Mouse (Mus musculus): Measurements from ENCODE around the gene Fam219b. TPM values are rescaled to one million over a fixed set of nuclear protein-coding genes. Genes with fewer than 3 reads are reported as not detected.

Gene Fam219b
- polyA plus RNA-seq, 1 experiment from 2014 or later: 18.3 TPM

DNA sequence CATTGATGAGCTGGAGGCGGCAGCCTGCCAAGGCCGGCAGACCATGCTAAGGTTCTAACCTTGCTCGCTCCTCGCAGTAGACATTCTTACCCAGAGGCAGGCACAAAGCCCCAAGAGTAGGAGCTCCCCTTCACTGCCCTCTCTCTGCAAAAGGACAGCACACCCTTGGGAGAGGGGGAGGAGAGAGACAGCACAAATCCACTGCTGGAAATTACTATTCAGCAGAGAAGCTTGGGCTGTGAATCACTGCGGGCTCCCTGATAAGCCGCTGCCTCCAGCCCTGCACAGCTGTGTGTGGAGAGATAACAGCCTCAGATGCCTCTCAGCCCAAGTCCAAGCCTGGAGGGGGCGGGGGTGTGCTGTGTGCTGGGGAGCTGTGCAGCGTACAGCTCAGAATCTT, 31.6 kb upstream of the Fam219b start:
- Histone ChIP-seq H3K27me3 (ENCODE audit: low read depth, poor library complexity, severe bottlenecking) (peaks cover 67% of the 10 kb centered on the region), H3K27ac (no peak overlapping the region), H3K4me1 (peaks cover 38% of the 10 kb centered on the region), H3K36me3 (no peaks in the 10 kb centered on the region), H3K4me3 (no peak overlapping the region), H3K9me3 (replicated peaks) (no peaks in the 10 kb centered on the region)
- peak; percentile 39 for DNase-seq (ENCODE audit: low spot score)
- WGBS: 10% methylated on average over 8 of the region's 8 CpGs

DNA sequence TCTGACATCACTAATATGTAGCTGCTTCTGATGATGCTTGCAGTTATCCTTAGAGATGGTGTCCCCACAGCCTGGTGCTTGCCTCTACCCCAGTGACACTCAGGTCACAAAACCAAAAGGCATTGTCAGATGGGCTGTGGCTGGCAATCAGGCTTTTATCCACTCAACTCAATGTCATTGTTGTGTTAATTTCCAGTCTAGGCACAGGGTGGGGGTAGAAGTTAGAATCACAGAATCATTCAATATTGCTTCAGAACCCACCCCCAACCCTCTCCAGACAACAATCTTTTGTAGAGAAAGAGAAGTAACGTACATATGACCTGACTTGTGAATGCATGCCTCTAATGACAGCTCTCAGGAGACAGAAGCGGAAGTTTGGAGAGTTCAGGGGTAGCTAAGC, 26.8 kb upstream of the Fam219b start:
- 82% methylated on average over 2 of the region's 2 CpGs for WGBS
- H3K9me3 ChIP-seq (replicated peaks): no peaks in the 10 kb centered on the region
- H3K4me3 ChIP-seq: no peak overlapping the region
- H3K36me3 ChIP-seq: no peaks in the 10 kb centered on the region
- H3K27me3 ChIP-seq (ENCODE audit: low read depth, poor library complexity, severe bottlenecking): peaks cover 18% of the 10 kb centered on the region
- no peak for DNase-seq (ENCODE audit: low spot score)
- H3K4me1 ChIP-seq: 0 out of 2 replicates have a peak, but pooled peaks cover 4% of the 10 kb centered on the region
- H3K27ac ChIP-seq: no peak overlapping the region

DNA sequence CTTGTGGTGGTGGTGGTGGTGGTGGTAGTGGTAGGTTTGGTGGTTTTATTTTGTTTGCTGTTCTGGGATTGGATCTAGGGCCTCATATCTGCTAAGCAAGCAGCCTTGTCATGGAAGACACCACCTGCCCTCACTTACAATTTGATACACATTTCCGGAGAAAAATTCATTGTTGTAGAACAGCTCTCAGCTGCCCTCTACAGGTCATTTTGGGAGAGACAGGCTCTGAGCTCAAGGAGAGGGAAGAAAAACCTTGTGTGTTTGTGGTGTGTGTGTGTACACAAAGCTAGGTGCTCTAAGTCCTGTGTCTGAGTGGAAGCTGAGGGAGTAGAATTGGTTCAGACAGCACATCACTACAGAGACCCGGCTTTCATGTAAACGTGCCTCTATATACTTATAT, 20.2 kb upstream of the Fam219b start:
- H3K36me3 ChIP-seq: no peaks in the 10 kb centered on the region
- H3K27ac ChIP-seq: no peak overlapping the region
- H3K9me3 ChIP-seq (replicated peaks): no peaks in the 10 kb centered on the region
- 14% methylated on average over 3 of the region's 3 CpGs for WGBS
- H3K4me1 ChIP-seq: peaks cover 7% of the 10 kb centered on the region
- H3K27me3 ChIP-seq (ENCODE audit: low read depth, poor library complexity, severe bottlenecking): no peaks in the 10 kb centered on the region
- no peak overlapping the region for H3K4me3 ChIP-seq
- no peak for DNase-seq (ENCODE audit: low spot score)

DNA sequence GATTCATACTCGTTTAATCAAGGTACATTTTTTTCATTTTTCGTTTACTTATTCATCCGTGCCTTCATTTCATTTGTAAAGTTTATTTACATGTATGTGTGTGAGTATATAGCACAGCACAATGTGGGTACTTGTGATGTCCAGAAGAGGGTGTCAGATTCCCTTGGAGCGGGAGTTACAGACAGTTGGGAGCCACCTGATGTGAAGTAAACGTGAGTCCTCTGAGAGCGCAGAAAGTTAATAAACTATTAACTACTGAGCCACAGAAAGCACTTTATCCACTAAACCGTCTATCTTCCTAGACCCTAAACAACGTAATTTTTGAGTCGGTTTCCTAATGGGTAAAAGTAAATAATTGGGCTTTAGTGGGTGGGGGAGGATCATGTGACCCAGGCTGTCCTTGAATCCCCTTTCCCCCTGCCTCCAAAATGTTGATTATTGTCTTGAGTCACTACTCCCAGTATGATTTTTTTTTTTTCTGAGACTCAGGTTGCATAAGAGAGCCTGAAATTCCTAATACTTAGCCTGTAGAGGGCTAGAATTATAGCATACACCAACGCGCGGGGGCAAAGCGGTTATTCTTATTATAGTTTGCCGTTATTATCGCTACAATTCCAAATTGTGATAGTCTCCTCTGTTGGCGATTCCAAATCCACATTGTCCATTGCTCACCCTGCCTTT, 16.8 kb upstream of the Fam219b start:
- peaks cover 16% of the 10 kb centered on the region for H3K4me1 ChIP-seq
- peak overlapping the region; percentile 93 for H3K27ac ChIP-seq
- H3K27me3 ChIP-seq (ENCODE audit: low read depth, poor library complexity, severe bottlenecking): no peaks in the 10 kb centered on the region
- 26% methylated on average over 16 of the region's 16 CpGs for WGBS
- H3K4me3 ChIP-seq: peak overlapping the region; percentile 72
- H3K36me3 ChIP-seq: 0 out of 2 replicates have a peak, but pooled peaks cover 3% of the 10 kb centered on the region
- DNase-seq (ENCODE audit: low spot score): no peak
- H3K9me3 ChIP-seq (replicated peaks): no peaks in the 10 kb centered on the region

DNA sequence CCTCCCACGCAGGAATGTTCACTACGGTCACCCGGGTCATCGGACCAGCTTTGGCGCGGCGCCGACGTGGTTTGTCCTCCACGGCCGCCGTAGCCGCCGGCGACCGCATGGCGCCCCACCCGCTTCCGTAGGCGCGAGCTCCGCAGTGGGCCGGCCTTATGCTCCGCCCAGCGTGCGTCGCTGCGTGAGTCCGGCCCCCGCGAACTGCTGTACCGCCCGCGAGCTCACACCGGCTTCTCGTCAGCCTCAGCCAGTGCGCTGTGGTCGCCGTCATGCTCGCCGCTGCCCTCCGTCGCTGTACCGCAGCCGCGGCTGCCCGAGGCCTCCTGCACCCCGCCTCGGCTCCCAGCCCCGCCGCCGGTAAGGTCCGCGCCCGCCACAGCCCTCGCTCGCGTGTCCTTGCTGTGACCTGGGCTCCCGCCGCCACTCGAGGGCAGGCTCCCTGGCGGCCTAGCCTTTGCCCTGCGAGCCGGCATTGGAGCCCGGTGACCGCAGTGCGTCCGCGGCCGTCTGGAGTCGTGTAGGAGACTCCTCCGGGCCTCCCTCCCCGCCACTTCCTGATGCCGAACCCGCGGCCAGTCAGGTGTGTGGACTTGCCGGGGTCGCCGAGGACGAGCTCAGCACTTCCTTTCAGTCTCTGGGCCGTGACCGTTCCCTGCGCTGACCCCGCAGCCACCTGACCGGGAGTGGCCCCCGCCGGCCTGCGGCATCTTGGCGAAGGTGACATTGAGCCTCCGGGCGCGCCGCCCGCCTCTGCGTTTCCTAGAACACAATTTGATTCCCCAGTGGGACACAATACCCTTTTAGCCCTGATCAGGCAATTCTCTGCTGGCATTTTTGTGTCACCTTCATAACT, 16.0 kb upstream of the Fam219b start, which contains the start of gene Cox5a:
TSS of gene Cox5a (plus strand) at position 219 of the 856 bp plus-strand sequence.
- under 1% methylated on average over 95 of the region's 95 CpGs for WGBS
- Histone ChIP-seq H3K36me3 (0 out of 2 replicates have a peak, but pooled peaks cover 3% of the 10 kb centered on the region), H3K4me3 (peak within 1 kb of the TSS; percentile 72), H3K9me3 (replicated peaks) (no peaks in the 10 kb centered on the region), H3K4me1 (peaks cover 16% of the 10 kb centered on the region), H3K27ac (peak within 1 kb of the TSS; percentile 93), H3K27me3 (ENCODE audit: low read depth, poor library complexity, severe bottlenecking) (no peaks in the 10 kb centered on the region)
- DNase-seq (ENCODE audit: low spot score): peak; percentile 93

DNA sequence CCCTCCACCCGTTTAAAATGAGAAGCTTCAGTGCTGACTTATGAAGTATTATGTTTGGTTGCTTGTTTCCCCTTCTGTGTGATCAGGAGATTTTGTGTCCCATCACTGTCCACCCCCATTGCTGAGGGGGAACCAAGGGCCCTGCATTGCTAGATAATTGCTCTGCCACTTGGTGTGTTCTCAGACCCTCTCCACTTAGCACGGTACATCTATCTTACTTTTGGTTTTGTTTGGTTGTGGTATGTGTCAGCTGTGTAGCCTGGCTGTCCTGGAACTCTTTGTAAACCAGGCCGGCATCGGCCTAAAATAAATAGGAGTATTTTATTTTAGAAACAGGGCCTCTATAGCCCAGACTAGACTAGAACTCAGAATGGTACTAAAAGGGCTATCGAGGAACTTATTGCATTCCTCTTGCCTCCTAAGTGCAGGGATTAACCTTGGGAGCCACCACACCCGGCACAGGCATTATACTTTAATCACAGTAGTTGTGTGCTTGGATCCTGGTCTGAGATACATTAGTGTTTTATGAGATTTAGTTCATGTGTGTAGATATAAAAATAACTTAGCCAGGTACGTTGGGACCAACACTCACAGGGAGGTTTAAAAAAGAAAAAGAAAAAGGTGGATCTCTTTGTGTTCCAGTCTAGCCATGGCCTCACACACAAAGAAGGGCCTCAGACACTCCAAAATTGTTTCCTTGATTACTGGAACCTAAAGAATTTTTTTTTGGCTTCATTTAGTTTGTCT, 15.0 kb upstream of the Fam219b start:
- H3K4me1 ChIP-seq: peaks cover 16% of the 10 kb centered on the region
- H3K9me3 ChIP-seq (replicated peaks): no peaks in the 10 kb centered on the region
- no peaks in the 10 kb centered on the region for H3K27me3 ChIP-seq (ENCODE audit: low read depth, poor library complexity, severe bottlenecking)
- DNase-seq (ENCODE audit: low spot score): no peak
- 40% methylated on average over 7 of the region's 7 CpGs for WGBS
- peak overlapping the region; percentile 72 for H3K4me3 ChIP-seq
- peak overlapping the region; percentile 93 for H3K27ac ChIP-seq
- 0 out of 2 replicates have a peak, but pooled peaks cover 3% of the 10 kb centered on the region for H3K36me3 ChIP-seq

DNA sequence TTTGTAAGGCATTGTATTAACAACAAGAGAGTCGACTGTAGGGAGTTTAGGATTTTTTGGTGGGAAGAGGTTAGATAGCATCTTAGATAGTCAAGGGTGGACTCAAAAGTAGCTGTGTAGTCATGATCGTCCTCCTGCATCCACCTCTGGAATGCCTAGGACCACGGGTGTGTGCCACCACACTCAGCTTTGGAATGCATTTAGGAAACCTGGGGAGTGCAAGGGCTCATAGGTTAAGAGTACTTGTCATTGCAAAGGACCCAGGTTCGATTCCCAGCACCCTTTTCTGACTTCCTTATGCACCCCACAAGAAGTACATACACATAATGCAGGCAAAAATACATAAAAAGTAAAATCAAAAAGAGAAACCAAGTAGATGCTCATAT, 14.5 kb upstream of the Fam219b start:
- H3K4me1 ChIP-seq: peaks cover 16% of the 10 kb centered on the region
- H3K27me3 ChIP-seq (ENCODE audit: low read depth, poor library complexity, severe bottlenecking): no peaks in the 10 kb centered on the region
- no peaks in the 10 kb centered on the region for H3K9me3 ChIP-seq (replicated peaks)
- 0 out of 2 replicates have a peak, but pooled peaks cover 3% of the 10 kb centered on the region for H3K36me3 ChIP-seq
- 82% methylated on average over 4 of the region's 4 CpGs for WGBS
- no peak for DNase-seq (ENCODE audit: low spot score)
- H3K4me3 ChIP-seq: peak overlapping the region; percentile 72
- H3K27ac ChIP-seq: no peak overlapping the region

DNA sequence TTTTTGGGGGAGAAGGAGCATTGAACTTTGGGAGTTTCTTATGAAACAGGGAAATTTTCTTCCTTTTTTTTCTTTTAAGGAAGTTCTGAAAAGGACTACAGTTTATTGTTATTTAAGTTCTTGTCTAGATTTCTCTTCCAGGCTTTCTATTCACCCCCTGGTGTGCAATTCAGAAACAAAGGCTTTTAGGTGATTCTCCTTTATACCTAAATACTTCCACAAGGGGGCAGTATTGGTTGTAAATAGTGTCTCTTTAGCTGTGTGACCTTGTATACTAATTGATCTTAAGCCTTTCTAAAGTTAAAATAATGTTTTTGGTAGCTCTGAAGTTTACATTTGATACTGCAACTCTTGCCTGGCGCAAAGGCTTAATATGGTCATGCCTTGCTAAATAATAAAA, 13.6 kb upstream of the Fam219b start:
- DNase-seq (ENCODE audit: low spot score): no peak
- peaks cover 16% of the 10 kb centered on the region for H3K4me1 ChIP-seq
- no peak overlapping the region for H3K27ac ChIP-seq
- no peaks in the 10 kb centered on the region for H3K27me3 ChIP-seq (ENCODE audit: low read depth, poor library complexity, severe bottlenecking)
- no peaks in the 10 kb centered on the region for H3K9me3 ChIP-seq (replicated peaks)
- no peak overlapping the region for H3K4me3 ChIP-seq
- 0 out of 2 replicates have a peak, but pooled peaks cover 6% of the 10 kb centered on the region for H3K36me3 ChIP-seq
- WGBS: 94% methylated on average over 1 of the region's 1 CpGs

DNA sequence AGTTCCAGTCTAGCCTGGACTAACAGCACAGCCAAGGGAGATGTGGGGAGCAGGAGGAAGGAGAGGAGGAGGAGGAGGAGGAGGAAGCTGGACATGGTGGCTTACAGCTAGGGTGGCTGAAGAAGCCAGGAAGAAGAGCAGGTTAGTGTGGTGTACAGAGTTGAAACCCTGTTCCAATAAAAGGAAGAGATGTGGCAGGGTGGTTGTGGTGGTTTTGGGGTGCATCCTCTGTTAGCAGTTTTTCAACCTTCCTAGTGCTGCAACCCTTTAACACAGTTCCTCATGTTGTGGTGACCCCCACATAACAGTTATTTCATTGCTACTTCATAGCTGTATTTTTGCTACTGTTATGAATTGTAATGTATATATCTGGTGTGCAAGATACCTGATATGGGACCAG, 12.9 kb upstream of the Fam219b start:
- no peaks in the 10 kb centered on the region for H3K9me3 ChIP-seq (replicated peaks)
- H3K27me3 ChIP-seq (ENCODE audit: low read depth, poor library complexity, severe bottlenecking): no peaks in the 10 kb centered on the region
- no peak for DNase-seq (ENCODE audit: low spot score)
- no peak overlapping the region for H3K27ac ChIP-seq
- no peak overlapping the region for H3K4me3 ChIP-seq
- H3K36me3 ChIP-seq: peaks cover 13% of the 10 kb centered on the region
- H3K4me1 ChIP-seq: peaks cover 16% of the 10 kb centered on the region

DNA sequence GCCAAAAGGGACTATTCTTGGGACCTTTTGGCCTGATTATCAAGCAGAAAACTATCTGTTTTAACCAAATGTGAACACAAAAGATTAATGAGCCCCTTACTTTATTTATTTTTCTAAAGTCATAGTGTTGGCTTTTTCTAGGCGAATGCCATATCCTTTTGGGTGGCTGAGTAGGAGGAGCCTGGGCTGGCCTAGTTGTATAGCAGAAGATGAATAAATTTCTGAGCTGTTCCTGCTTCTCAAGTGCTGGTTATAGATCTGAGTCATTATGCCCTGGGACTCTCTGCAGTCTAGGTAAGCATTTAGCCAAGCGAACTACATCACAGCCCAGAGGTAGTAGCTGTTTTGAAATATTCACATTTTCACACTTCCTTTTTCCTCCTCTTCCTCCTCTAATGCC, 11.8 kb upstream of the Fam219b start:
- 90% methylated on average over 2 of the region's 2 CpGs for whole genome bisulfite sequencing
- DNase-seq (ENCODE audit: low spot score): no peak
- Histone ChIP-seq H3K9me3 (replicated peaks) (no peaks in the 10 kb centered on the region), H3K27me3 (ENCODE audit: low read depth, poor library complexity, severe bottlenecking) (no peaks in the 10 kb centered on the region), H3K4me1 (peaks cover 14% of the 10 kb centered on the region), H3K27ac (no peak overlapping the region), H3K36me3 (peaks cover 22% of the 10 kb centered on the region), H3K4me3 (no peak overlapping the region)

DNA sequence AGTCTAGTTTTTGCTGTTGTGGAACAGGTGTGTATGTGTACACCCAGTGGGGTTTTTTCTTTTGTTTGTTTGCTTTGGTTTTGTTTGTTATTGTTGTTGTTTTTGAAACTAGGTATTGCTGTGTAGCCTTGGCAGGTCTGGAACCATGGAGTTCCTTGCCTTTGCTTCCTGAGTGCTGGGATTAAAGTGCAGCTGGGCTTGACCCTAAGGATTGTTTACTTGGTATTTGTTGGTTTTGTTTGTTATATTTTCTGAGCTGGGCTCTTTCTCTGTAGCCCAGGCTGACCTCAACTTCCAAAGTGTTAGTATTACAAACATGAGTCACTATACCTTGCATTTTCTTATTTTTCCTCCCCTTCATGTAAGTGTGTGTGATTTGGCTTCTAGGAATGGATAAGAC, 10.9 kb upstream of the Fam219b start:
- Histone ChIP-seq H3K27me3 (ENCODE audit: low read depth, poor library complexity, severe bottlenecking) (no peaks in the 10 kb centered on the region), H3K9me3 (replicated peaks) (no peaks in the 10 kb centered on the region), H3K36me3 (peaks cover 29% of the 10 kb centered on the region), H3K4me1 (peaks cover 13% of the 10 kb centered on the region), H3K27ac (no peak overlapping the region), H3K4me3 (no peak overlapping the region)
- no peak for DNase-seq (ENCODE audit: low spot score)

DNA sequence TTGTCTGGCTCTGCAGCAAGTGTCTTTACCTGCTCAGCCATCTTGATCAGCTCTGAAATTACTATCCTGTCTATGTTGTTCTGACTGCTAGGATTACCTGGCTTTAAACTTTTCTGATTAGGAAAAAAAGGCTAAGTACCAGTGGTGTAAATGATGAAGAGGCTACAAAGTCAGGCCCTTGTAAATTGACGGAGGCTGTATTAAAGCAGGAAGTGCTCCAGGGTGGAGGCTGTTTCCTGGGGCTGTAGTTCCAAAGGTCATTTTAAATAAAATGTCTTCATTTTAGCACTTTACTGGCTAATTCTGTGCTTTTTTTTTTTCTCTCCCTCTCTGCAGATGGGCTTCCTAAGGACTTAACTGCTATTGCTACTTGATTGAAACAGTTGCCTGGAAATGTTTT, 5.4 kb upstream of the Fam219b start:
- H3K27ac ChIP-seq: no peak overlapping the region
- peaks cover 63% of the 10 kb centered on the region for H3K36me3 ChIP-seq
- no peaks in the 10 kb centered on the region for H3K27me3 ChIP-seq (ENCODE audit: low read depth, poor library complexity, severe bottlenecking)
- peaks cover 4% of the 10 kb centered on the region for H3K4me1 ChIP-seq
- WGBS: 81% methylated on average over 1 of the region's 1 CpGs
- H3K4me3 ChIP-seq: no peak overlapping the region
- H3K9me3 ChIP-seq (replicated peaks): no peaks in the 10 kb centered on the region
- DNase-seq (ENCODE audit: low spot score): no peak

DNA sequence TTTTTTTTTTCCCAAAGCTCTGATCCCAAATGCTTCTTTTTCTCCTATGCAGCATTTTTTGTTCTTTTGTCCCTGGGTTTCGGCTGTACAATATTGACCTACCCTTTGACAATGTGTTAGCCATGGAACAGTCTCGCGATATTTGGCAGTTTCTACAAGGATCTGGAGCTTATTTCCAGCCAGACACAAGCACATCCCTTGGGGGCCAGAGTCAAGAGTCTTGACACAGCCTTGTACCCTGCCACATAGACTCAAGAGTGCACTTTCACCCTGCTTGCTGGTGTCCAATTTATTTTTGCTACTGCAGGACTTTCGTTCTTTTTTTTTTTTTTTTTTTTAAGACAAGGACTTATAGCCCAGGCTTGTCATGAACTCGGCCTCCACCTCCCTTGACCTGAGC, 966 bp upstream of the Fam219b start:
- no peak overlapping the region for H3K4me3 ChIP-seq
- H3K4me1 ChIP-seq: peaks cover 24% of the 10 kb centered on the region
- H3K27me3 ChIP-seq (ENCODE audit: low read depth, poor library complexity, severe bottlenecking): no peaks in the 10 kb centered on the region
- WGBS: 93% methylated on average over 5 of the region's 5 CpGs
- H3K27ac ChIP-seq: no peak overlapping the region
- H3K36me3 ChIP-seq: peaks cover 66% of the 10 kb centered on the region
- DNase-seq (ENCODE audit: low spot score): no peak
- H3K9me3 ChIP-seq (replicated peaks): no peaks in the 10 kb centered on the region

Data from limb, embryonic 10.5 days (tissue).